Mouse (Mus musculus) lung, postnatal 0 days (tissue): ENCODE data around the gene Ttc30a2.

ENCODE experiments used
- CTCF ChIP-seq: IDR thresholded peaks from 2 replicates; pipeline ENCODE4 v1.5.1; 2016; ENCODE audit warnings: antibody characterized with exemption, mild to moderate bottlenecking
- EP300 ChIP-seq: IDR thresholded peaks from 2 replicates; pipeline ENCODE4 v1.6.1; 2016; ENCODE audit warnings: antibody characterized with exemption, mild to moderate bottlenecking, control low read depth

GRCm38 (mm10) chr2:75990885-75991539 is 13.0 kb upstream of the Ttc30a2 start:
- TF ChIP-seq CTCF (peak; percentile 84), EP300 (no peak)
